Mouse (Mus musculus): ENCODE results near the gene Trip12. TPM values are rescaled to one million over a fixed set of nuclear protein-coding genes. Genes with fewer than 3 reads are reported as not detected.

Trip12 gene
- polyA plus RNA-seq, 1 experiment, result 159 TPM

- no peak overlapping the region for H3K27ac ChIP-seq (ENCODE audit: insufficient read depth, low read depth, low read length)
- peaks cover 3% of the 10 kb centered on the region; the same call in 1 of the 2 replicates for H3K4me1 ChIP-seq (ENCODE audit: control insufficient read depth, insufficient read depth, low read length)
- TF ChIP-seq CTCF (IDR thresholded peaks at IDR 0.05; ENCODE audit: low read depth, low read length), result no peak
- no peak for TF ChIP-seq POLR2A (IDR thresholded peaks at IDR 0.05; ENCODE audit: borderline replicate concordance, low read depth, low read length)
- peak overlapping the region; percentile 53 for H3K4me3 ChIP-seq (ENCODE audit: insufficient read depth, low read length)
Measured at GRCm38 (mm10) chr1:84694688-84695474, 145.4 kb downstream of the Trip12 start.

- H3K4me3 ChIP-seq (ENCODE audit: insufficient read depth, low read length), result no peak overlapping the region
- H3K27ac ChIP-seq (ENCODE audit: insufficient read depth, low read depth, low read length), result no peak overlapping the region
- no peaks in the 10 kb centered on the region for H3K4me1 ChIP-seq (ENCODE audit: control insufficient read depth, insufficient read depth, low read length)
- TF ChIP-seq POLR2A (IDR thresholded peaks at IDR 0.05; ENCODE audit: borderline replicate concordance, low read depth, low read length) (no peak), CTCF (IDR thresholded peaks at IDR 0.05; ENCODE audit: low read depth, low read length) (no peak)
Measured at GRCm38 (mm10) chr1:84677910-84678309, 162.4 kb downstream of the Trip12 start.

Other genes starting within 250 kb of the Trip12 start
- 0.20 and 0.97 TPM in 2 replicates for gene Dner, start 144.3 kb downstream of the Trip12 start, polyA plus RNA-seq (2012; ENCODE audit: insufficient read depth, insufficient read length, missing spikeins)
- 3.4 and 4.2 TPM in 2 replicates for gene Fbxo36, start 675 bp downstream of the Trip12 start, polyA plus RNA-seq (2012; ENCODE audit: insufficient read depth, insufficient read length, missing spikeins)
- not detected in 2 replicates for gene Slc16a14, start 94.6 kb upstream of the Trip12 start, polyA plus RNA-seq (2012; ENCODE audit: insufficient read depth, insufficient read length, missing spikeins)

Data from bone marrow macrophage, adult 2 months (primary cell).